Comparison of ENCODE assay signal across 8 mouse cellular contexts in genomic region chr2:128364161-128364560, GRCm38 (mm10).
DNase-seq lines count a peak whose midpoint lies in the region; ATAC-seq lines count a peak whose summit lies in the region.

No protein-coding gene starts in this region.

- peak overlapping the region; percentile 58 for H3K4me2 ChIP-seq in heart, embryonic 14.5 days (ENCODE audit: low read length)

- ATAC-seq in heart, embryonic 14.5 days (ENCODE audit: insufficient number of reproducible peaks, insufficient read depth, low FRiP score, low read depth), result no peak

- H3K4me1 ChIP-seq in heart, embryonic 14.5 days (ENCODE audit: control insufficient read depth in 2 of 2, insufficient read depth in 2 of 2, low read length in 2 of 2), result peaks cover 17 to 27% of the 10 kb centered on the region in 2 experiments
- peaks cover 91% of the 10 kb centered on the region for H3K4me1 ChIP-seq in megakaryocyte, embryonic 14.5 days

- H3K27me3 ChIP-seq in heart, embryonic 14.5 days (ENCODE audit: control insufficient read depth, insufficient read depth, low read length), result no peaks in the 10 kb centered on the region
- no peaks in the 10 kb centered on the region for H3K27me3 ChIP-seq in megakaryocyte, embryonic 14.5 days (replicated peaks)

- H3K4me3 ChIP-seq in heart, embryonic 14.5 days (ENCODE audit: control insufficient read depth in 1 of 2, insufficient read depth in 1 of 2, low read depth in 1 of 2, low read length in 2 of 2), result peak overlapping the region; percentile 26 to 27; a peak in 3 of 4 replicates
- peak overlapping the region; percentile 85 for H3K4me3 ChIP-seq in megakaryocyte, embryonic 14.5 days (replicated peaks)

- H3K36me3 ChIP-seq in heart, embryonic 14.5 days (ENCODE audit: control insufficient read depth, insufficient read depth, low read length), result no peaks in the 10 kb centered on the region
- peaks cover 10% of the 10 kb centered on the region for H3K36me3 ChIP-seq in megakaryocyte, embryonic 14.5 days (replicated peaks; ENCODE audit: low read length)

- DNase-seq in thymus, postnatal 14 days, result peak; percentile 25
- DNase-seq in thymus, postnatal 10 days (ENCODE audit: low spot score in 2 of 2), result no peak
- DNase-seq in large intestine, adult 2 months (ENCODE audit: low read depth, low spot score), result peak; percentile 80
- no peak for DNase-seq in frontal cortex, postnatal 14 days (ENCODE audit: low spot score in 2 of 2)
- DNase-seq in layer of hippocampus, postnatal 10 days (ENCODE audit: low spot score in 2 of 2), result no peak
- no peak for DNase-seq in frontal cortex, postnatal 36 days (ENCODE audit: low spot score in 2 of 2)

- peak overlapping the region; percentile 67 to 89 for H3K27ac ChIP-seq in heart, embryonic 14.5 days (replicated peaks in 1 of 2; ENCODE audit: control insufficient read depth in 1 of 2, insufficient read depth in 1 of 2, low read depth in 2 of 2, low read length in 2 of 2)

- H3K9me3 ChIP-seq in heart, embryonic 14.5 days (ENCODE audit: control insufficient read depth, low read length), result peaks cover 5% of the 10 kb centered on the region; the same call in 1 of the 2 replicates
- no peaks in the 10 kb centered on the region for H3K9me3 ChIP-seq in megakaryocyte, embryonic 14.5 days

- 18% methylated on average over 14 of the region's 14 CpGs for WGBS in heart, embryonic 14.5 days
- WGBS in large intestine, adult 2 months, result 3% methylated on average over 14 of the region's 14 CpGs

- peak overlapping the region; percentile 58 for H3K9ac ChIP-seq in heart, embryonic 14.5 days (ENCODE audit: low read length)

Comparison
In these comparisons a context has a peak if more than half of its experiments do, and no peak if none do; other contexts are left out.
1. DNase-seq: peak in thymus, postnatal 14 days (single experiment) and large intestine, adult 2 months (single experiment); none in thymus, postnatal 10 days (0 of 2), frontal cortex, postnatal 14 days (0 of 2), layer of hippocampus, postnatal 10 days (0 of 2) and frontal cortex, postnatal 36 days (0 of 2).